Mouse (Mus musculus) intestine, embryonic 16.5 days (tissue): Measurements from ENCODE around the gene Stx5a. TPM values are rescaled to one million over a fixed set of nuclear protein-coding genes. Genes with fewer than 3 reads are reported as not detected.
"Not testable (repeated sequence)": the region's sequence is repeated elsewhere in the genome, so short reads cannot be mapped to it uniquely, and the experiment has no call there.

Source experiments
- ATAC-seq: fragments of 200-750 bp; cut with Nextera tagmentation; 2 replicates; pipeline ENCODE4 v1.8.0; 2017; ENCODE audit warnings: moderate TSS enrichment, moderate library complexity
- H3K27ac ChIP-seq: fragments of 300-500 bp; sonication (generic); 2 replicates; pipeline ENCODE4 v1.5.1; 2014; ENCODE audit warnings: mild to moderate bottlenecking, low read length
- H3K27me3 ChIP-seq: fragments of 300-500 bp; sonication (generic); replicated peaks from 2 replicates; pipeline ENCODE4 v1.6.1; 2014; ENCODE audit warnings: low read length, control low read depth, mixed read lengths; ENCODE audit not compliant: control insufficient read depth, insufficient read depth
- H3K36me3 ChIP-seq: fragments of 300-500 bp; sonication (generic); 2 replicates; pipeline ENCODE4 v1.6.1; 2014; ENCODE audit warnings: low read length, control low read depth; ENCODE audit not compliant: control insufficient read depth, insufficient read depth
- H3K4me1 ChIP-seq: fragments of 300-500 bp; sonication (generic); 2 replicates; pipeline ENCODE4 v1.6.1; 2014; ENCODE audit warnings: low read length, control low read depth, mixed read lengths; ENCODE audit not compliant: control insufficient read depth, insufficient read depth
- H3K4me2 ChIP-seq: fragments of 300-500 bp; sonication (generic); 2 replicates; pipeline ENCODE4 v1.6.1; 2014; ENCODE audit warnings: low read depth, low read length, control low read depth
- H3K4me3 ChIP-seq: fragments of 300-500 bp; sonication (generic); 2 replicates; pipeline ENCODE4 v1.5.1; 2014; ENCODE audit warnings: mild to moderate bottlenecking, low read length
- H3K9ac ChIP-seq: fragments of 300-500 bp; sonication (generic); 2 replicates; pipeline ENCODE4 v1.6.1; 2014; ENCODE audit warnings: low read depth, low read length
- H3K9me3 ChIP-seq: fragments of 300-500 bp; sonication (generic); 2 replicates; pipeline ENCODE4 v1.6.1; 2016; ENCODE audit warnings: low read length, control low read depth; ENCODE audit not compliant: control insufficient read depth
- WGBS: fragments of 180-500 bp; shearing (Covaris S2); extraction: QIAGEN DNeasy Blood & Tissue Kit; methylation state at CpG from one replicate; pipeline ENCODE4 v1.1.7; 2014; 5-methylcytosine and 5-hydroxymethylcytosine counted together
- polyA plus RNA-seq: library from polyadenylated mRNA; unstranded; fragments of >200 nt; fragmentation: Nextera tagmentation; extraction: Ambion mirVana; gene quantifications from 2 replicates; pipeline ENCODE4 v1.2.1, GENCODE M21; 2015

Stx5a gene
- polyA plus RNA-seq, 1 experiment from 2014 or later: 124 TPM

DNA sequence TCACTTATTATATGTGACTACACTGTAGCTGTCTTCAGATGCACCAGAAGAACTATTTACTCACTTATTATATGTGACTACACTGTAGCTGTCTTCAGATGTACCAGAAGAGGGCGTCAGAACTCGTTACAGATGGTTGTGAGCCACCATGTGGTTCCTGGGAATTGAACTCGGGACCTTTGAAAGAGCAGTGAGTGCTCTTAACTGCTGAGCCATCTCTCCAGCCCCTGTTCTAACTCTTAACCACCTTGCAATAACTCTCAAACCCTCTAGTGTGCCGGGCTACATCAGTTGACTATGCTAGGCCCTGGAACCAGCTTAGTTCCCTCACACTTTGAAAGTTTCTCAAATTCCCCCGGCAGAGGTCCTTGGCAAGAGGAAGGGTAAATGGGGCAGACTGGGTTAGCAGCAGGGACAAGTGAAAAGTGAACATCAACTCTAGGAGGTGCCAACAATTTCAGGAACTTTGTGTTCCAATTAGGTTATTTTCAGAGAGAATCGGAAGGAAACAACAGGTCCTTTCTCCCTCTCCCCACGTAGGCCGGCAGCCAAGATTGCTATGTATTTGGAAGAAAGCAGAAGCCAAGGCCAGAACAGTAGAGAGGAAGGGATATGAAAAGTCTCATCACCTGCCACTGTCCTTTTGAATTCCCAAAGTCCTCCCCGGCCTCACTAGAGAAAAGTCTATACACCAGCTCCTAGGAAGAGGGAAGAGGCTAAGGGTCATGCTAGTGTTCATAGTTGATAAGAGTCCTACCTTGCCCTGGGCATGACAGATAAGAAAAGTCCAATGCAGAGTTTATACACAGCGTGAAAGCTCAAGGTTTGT, 26.3 kb upstream of the Stx5a start:
- 69% methylated on average over 10 of the region's 10 CpGs for WGBS
- Histone ChIP-seq H3K4me2 (no peak overlapping the region; the same call in 1 of the 2 replicates), H3K4me1 (peaks cover 30% of the 10 kb centered on the region), H3K27ac (peak overlapping the region; percentile 77), H3K9me3 (no peaks in the 10 kb centered on the region), H3K9ac (no peak overlapping the region), H3K4me3 (no peak overlapping the region), H3K36me3 (0 out of 2 replicates have a peak, but pooled peaks cover 6% of the 10 kb centered on the region), H3K27me3 (no peaks in the 10 kb centered on the region)
- ATAC-seq: peak; percentile 37

DNA sequence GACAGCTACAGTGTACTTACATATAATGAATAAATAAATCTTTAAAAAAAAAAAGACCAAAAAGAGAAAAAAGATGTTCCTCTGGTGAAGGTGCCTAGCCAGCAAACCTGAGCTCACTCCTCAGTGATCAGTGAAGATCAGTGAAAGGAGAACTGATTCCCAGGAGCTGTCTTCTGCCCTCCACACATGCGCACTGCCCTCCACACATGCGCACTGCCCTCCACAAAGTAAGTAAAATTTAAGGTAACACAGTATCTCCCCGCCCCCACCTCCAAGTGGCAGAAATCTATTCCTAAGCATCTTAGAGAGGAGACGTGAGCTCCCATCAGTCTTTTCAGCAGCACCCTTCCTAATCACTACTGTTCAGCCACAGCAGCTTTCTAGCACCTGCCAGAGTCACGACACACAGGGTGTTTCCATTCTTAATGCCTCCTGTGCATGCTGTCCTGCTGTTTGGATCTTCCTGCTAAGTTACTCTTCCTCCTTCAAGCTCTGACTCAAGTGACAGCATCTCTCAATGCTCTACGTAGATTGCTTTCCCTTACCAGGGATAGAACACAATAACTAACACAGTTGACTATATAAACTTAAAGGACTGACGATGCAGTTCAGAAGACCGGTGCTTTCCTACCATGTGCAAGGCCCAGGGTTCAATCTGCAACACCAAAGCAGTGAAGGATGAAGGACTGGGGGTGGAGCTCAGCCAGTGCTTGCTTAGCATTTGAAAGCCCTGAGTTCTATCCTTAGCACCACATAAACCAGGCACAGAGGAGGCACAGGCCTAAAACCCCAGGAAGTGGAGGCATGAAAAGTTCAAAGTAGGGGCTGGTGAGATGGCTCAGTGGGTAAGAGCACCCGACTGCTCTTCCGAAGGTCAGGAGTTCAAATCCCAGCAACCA, 25.1 kb upstream of the Stx5a start:
- H3K27me3 ChIP-seq: no peaks in the 10 kb centered on the region
- H3K9ac ChIP-seq: no peak overlapping the region
- no peak overlapping the region for H3K4me3 ChIP-seq
- H3K4me2 ChIP-seq: no peak overlapping the region
- no peaks in the 10 kb centered on the region for H3K9me3 ChIP-seq
- H3K27ac ChIP-seq: peak overlapping the region; percentile 14
- 0 out of 2 replicates have a peak, but pooled peaks cover 6% of the 10 kb centered on the region for H3K36me3 ChIP-seq
- WGBS: 77% methylated on average over 10 of the region's 10 CpGs
- no peak for ATAC-seq
- H3K4me1 ChIP-seq: peaks cover 18% of the 10 kb centered on the region

GRCm38 (mm10) chr19:8716767-8717475, 24.3 kb upstream of the Stx5a start:
- 76% methylated on average over 8 of the region's 10 CpGs for WGBS
- H3K4me1 ChIP-seq: peaks cover 13% of the 10 kb centered on the region
- H3K9me3 ChIP-seq: no peaks in the 10 kb centered on the region
- H3K36me3 ChIP-seq: 0 out of 2 replicates have a peak, but pooled peaks cover 1% of the 10 kb centered on the region
- no peak overlapping the region for H3K4me3 ChIP-seq
- H3K9ac ChIP-seq: no peak overlapping the region
- ATAC-seq: no peak
- no peaks in the 10 kb centered on the region for H3K27me3 ChIP-seq
- no peak overlapping the region for H3K4me2 ChIP-seq
- H3K27ac ChIP-seq: no peak overlapping the region

- Histone ChIP-seq H3K27ac (no peak overlapping the region), H3K27me3 (no peaks in the 10 kb centered on the region), H3K4me2 (no peak overlapping the region), H3K4me3 (no peak overlapping the region), H3K9me3 (no peaks in the 10 kb centered on the region), H3K36me3 (no peaks in the 10 kb centered on the region), H3K9ac (no peak overlapping the region), H3K4me1 (peaks cover 7% of the 10 kb centered on the region)
- no peak for ATAC-seq
- 67% methylated on average over 3 of the region's 3 CpGs for WGBS
These were observed 22.9 kb upstream of the Stx5a start for GRCm38 (mm10) chr19:8718357-8718756.

GRCm38 (mm10) chr19:8719037-8719436, 22.2 kb upstream of the Stx5a start:
- H3K4me3 ChIP-seq, ATAC-seq, H3K27ac ChIP-seq, H3K4me2 ChIP-seq, H3K4me1 ChIP-seq, H3K9me3 ChIP-seq, H3K36me3 ChIP-seq, H3K9ac ChIP-seq, H3K27me3 ChIP-seq: not testable (repeated sequence)

DNA sequence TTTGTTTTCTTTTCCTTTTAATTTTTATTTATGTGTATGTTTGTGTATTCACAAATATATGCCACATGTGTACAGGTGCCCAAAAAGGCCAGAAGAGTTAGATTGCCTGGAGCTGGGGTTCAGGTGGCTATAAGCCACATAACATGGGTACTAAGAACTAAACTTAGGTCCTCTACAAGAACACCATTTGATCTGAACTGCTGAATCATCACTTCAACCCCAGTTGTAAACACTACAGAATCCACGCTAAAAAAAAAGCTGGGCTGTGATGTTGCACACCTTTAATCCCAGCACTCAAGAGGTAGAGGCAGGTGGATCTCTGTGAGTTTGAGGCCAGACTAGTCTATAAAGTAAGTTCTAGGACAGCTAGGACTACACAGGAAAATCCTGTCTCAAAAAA, 19.8 kb upstream of the Stx5a start:
- no peak overlapping the region for H3K4me2 ChIP-seq
- 66% methylated on average over 1 of the region's 1 CpGs for WGBS

GRCm38 (mm10) chr19:8722021-8722420, 19.2 kb upstream of the Stx5a start:
- H3K9ac ChIP-seq: peak overlapping the region; percentile 90
- no peak for ATAC-seq

More for the DNA sequence above, 19.8 kb upstream of the Stx5a start:
- H3K36me3 ChIP-seq: peaks cover 3% of the 10 kb centered on the region; the same call in 1 of the 2 replicates
- no peak for ATAC-seq
- no peak overlapping the region for H3K27ac ChIP-seq
- H3K9ac ChIP-seq: no peak overlapping the region
- no peaks in the 10 kb centered on the region for H3K9me3 ChIP-seq
- H3K4me1 ChIP-seq: peaks cover 13% of the 10 kb centered on the region
- H3K27me3 ChIP-seq: no peaks in the 10 kb centered on the region
- H3K4me3 ChIP-seq: no peak overlapping the region

DNA sequence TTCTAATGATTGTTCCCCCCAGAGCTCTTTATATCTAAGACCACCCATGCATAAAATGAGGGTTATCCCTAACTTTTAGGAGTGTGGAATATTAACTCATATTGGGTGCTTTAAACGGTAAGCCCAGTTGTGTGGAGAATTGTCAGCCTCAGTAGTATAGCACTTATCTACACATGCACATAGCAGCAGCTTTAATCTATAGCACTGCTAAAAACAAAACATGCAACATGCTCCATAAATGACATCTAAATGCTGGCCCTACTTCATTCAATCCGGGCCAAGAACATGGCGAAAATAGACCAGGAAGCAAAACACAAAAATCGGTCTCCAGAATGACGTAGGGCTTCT, 18.7 kb upstream of the Stx5a start:
- Histone ChIP-seq H3K4me3 (peak overlapping the region; percentile 59), H3K36me3 (peaks cover 3% of the 10 kb centered on the region; the same call in 1 of the 2 replicates), H3K27me3 (no peaks in the 10 kb centered on the region), H3K27ac (peak overlapping the region; percentile 99), H3K4me2 (peak overlapping the region; percentile 60), H3K9ac (peak overlapping the region; percentile 90), H3K9me3 (no peaks in the 10 kb centered on the region), H3K4me1 (peaks cover 13% of the 10 kb centered on the region)
- under 1% methylated on average over 5 of the region's 5 CpGs for WGBS
- no peak; the same call in 1 of the 2 replicates for ATAC-seq

More at GRCm38 (mm10) chr19:8722021-8722420, 19.2 kb upstream of the Stx5a start:
- Histone ChIP-seq H3K4me1 (peaks cover 13% of the 10 kb centered on the region), H3K4me2 (peak overlapping the region; percentile 60), H3K4me3 (peak overlapping the region; percentile 59), H3K36me3 (peaks cover 3% of the 10 kb centered on the region; the same call in 1 of the 2 replicates), H3K27me3 (no peaks in the 10 kb centered on the region), H3K27ac (peak overlapping the region; percentile 99), H3K9me3 (no peaks in the 10 kb centered on the region)
- 49% methylated on average over 4 of the region's 4 CpGs for WGBS
